Mouse (Mus musculus) erythroblast, adult 5-6 weeks (primary cell): ENCODE results near the gene Fnd3c2. TPM values are rescaled to one million over a fixed set of nuclear protein-coding genes. Genes with fewer than 3 reads are reported as not detected.
A peak's percentile ranks its signal among the peaks of the same experiment; 100 is the strongest.
"Not testable (repeated sequence)": the region's sequence is repeated elsewhere in the genome, so short reads cannot be mapped to it uniquely, and the experiment has no call there.

Experiments
- ATAC-seq: replicated peaks from 2 replicates; pipeline ENCODE4 v1.8.0; 2016; ENCODE audit warnings: moderate number of reproducible peaks, mild to moderate bottlenecking, moderate TSS enrichment, inconsistent platforms; ENCODE audit not compliant: poor library complexity, low FRiP score, severe bottlenecking
- total RNA-seq, 2 experiments: library from RNA; stranded (forward) in 1 of 2; stranded (reverse) in 1 of 2; fragments of 150-400 nt in 1 of 2; fragments of 200-764, 138-1000 nt in 1 of 2; gene quantifications; 2 replicates each; pipeline versions ENCODE4 v1.2.3 to v1.2.4; 2015 to 2017; ENCODE audit warnings: low replicate concordance in 2 of 2

The Fnd3c2 gene
- total RNA-seq (2015; ENCODE audit: low replicate concordance) (not detected in 2 replicates), total RNA-seq (2017; ENCODE audit: low replicate concordance) (not detected in 2 replicates)

DNA sequence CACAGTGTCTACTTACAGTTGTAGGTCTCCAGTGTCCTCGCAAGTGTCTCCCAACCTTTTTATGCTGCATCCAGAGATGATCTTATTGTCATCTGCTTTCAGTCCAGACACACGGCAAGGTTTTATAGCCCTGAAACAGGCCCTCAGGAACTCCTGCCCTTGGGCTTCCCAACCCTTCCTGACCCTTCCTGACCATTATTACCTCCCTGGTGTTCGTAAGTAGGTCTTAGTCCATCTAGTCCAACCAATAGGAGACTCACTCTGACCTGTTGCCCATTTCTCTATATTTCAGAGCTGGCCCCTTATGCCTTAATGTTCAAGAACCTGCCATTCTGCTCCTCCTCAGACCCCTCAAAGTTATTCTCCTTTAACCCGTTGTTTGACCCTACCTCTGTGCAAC lies at the start of gene Fnd3c2:
Gene Fnd3c2 (minus strand): TSS at position 101 of the 400 bp plus-strand sequence.
- ATAC-seq, result no peak

DNA sequence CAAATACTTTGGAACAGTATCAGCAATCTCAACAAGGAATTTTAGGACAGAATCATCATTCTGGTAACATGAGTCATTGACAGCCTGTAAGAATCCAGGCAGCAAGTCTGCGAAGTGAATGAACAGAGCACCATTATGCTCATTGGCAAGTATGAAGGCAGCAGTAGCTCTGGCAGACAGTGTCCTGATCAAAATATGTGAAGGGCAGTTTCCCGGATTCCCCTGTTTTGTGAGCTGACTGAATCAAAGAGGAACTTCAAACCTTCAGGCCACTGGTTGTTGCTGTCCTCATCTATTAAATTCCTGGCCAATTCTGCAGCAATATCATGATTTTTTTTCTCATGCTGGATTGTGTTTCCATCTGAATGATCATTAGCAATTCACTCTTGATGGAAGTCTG lies 29.3 kb upstream of the Fnd3c2 start:
- no peak for ATAC-seq

DNA sequence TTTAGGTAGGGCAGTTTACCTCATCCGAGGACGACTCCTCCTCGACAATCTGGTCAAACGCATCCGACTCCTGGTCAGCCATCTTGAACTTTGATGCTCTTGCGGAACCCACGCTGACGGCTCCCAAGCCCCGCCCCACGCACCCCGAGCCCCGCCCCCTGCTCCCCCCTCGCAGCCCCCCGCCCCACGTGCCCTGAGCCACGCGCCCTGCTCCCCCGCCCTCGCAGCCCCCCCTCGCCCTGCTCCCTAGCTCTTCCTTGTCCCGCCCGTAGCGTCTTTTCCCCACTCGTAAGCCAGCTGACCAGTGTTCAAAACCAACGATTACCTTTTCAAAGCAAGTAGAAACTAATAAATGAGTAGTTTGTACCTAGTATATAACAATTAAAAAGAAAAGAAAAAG lies 34.1 kb downstream of the Fnd3c2 start, which contains the start of gene Taf9b:
Gene Taf9b (minus strand): TSS at position 101 of the 400 bp plus-strand sequence.
- ATAC-seq, result no peak

DNA sequence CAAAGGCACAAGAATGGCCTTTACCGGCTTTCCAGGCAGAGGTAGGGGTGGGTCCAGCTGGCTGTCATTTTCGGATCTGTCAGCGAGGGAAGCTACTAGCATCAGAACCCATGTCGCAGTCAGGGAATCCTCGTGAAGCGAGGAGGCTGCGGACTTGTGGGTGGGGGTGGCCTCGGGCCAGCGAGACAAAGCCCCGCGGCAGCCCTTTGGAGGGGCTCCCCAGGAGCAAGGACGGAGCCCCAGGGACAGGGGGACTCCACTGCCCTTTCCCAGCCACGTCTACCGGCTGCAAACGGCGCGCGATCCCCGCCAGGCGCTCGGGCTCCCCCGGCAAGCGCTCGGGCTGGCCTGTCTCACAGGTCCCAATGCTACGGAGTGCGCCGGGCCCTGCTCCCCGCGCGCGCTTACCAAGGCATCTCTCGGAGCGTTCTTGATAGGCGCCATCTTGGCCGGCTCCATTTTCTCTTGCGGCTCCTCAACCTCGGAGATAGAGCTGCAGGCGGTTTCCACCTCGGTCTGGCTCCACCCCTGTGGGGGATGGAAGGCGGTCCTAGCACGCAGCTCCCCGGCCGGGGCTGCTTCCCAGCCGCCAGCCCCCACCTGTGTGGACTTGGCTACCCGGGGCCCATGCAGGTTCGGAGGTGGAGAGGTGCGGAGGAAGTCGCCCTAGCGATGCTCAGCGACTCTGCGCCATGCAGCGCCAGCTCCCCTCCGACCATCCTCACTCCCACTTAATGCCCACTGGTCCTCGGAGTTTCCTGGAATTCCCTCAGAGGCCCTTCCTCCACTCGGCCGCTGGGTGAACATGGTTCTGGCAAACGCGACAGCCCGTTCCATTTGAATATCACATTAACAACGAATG lies 35.8 kb downstream of the Fnd3c2 start:
- ATAC-seq, result peak; percentile 99

DNA sequence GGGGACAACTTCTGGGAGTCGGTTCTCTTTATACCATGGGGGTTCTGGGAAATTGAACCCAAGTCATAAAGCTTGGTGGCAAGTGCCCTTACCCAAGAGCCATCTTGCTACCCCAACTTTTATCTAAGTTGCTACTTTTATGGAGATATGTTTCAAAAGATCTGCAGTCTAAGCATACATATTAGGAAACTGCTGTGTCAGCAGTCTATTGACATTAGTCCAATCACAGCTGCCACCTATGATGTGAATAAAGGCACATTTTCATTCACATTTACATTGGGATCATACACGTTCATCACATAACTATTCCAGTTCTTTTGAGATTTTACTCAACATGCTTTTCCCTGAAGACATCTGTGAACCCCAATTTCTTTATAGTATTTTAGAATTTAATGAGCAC lies 46.1 kb downstream of the Fnd3c2 start:
- ATAC-seq, result no peak

DNA sequence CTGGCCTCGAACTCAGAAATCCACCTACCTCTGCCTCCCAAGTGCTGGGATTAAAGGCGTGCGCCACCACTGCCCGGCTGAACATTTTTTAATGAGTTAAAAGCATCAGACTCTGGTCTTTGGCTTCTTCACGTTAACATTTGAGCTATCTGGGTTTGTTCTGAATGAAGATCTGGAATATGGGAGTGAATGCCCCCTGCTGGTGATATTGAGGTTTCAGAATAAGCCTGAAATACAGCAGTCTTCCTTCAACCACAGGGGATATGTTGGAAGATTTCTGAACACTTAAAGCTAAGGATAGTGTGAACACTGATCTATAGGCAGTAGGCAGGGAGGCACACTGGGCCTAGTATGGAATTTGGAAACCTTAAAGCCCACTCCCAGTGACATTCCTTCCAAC lies 56.3 kb downstream of the Fnd3c2 start:
- no peak for ATAC-seq

DNA sequence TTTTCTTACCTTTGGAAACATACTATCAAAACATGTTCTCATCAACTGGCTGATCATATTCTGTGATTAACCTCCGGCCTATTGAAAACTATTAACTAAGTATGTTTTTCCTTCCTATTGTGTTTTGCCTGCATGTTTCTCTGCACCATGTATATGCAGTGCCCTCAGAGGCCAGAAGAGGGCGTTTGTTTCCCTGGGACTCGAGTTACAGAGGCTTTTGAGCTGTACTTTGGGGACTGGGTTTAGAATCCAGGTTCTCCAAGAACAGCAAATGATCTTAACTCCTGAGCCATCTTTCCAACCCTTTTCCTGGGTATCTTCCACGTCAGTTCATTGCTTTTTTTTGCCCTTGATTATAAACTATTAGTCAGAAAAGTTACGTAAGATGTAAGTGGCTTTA lies 57.9 kb downstream of the Fnd3c2 start:
- ATAC-seq, result no peak

DNA sequence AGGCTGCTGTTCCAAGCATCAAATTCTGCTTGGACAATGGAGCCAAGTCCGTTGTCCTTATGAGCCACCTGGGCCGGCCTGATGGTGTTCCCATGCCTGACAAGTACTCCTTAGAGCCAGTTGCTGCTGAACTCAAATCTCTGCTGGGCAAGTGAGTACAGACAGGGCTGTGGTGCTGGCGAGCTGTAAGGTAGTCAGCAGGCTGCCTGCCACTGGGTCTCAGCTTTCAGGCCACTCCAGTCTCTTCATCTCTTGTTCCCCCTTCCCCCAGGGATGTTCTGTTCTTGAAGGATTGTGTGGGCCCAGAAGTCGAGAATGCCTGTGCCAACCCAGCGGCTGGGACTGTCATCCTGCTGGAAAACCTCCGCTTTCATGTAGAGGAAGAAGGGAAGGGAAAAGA lies 60.8 kb downstream of the Fnd3c2 start:
- ATAC-seq, result not testable (repeated sequence)

DNA sequence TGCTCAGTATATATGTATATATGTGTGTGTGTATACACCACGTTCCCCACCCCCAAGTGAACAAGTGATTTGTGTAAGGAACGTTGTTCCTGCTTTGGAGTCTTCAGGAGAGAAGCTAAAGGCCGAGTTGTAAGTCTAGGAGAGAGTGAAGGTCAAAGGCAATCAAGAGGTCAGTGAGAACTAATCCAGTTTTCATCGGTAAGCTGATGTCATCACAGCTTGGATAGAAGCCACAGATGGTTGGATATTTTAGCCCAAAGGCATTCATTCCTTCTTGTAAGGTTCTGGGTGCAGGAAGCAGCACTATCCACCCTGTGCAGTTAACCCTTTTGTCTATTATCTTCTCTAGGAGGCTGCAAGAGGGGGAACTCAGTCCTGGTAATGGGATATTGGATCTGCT lies 65.1 kb downstream of the Fnd3c2 start:
- no peak for ATAC-seq

DNA sequence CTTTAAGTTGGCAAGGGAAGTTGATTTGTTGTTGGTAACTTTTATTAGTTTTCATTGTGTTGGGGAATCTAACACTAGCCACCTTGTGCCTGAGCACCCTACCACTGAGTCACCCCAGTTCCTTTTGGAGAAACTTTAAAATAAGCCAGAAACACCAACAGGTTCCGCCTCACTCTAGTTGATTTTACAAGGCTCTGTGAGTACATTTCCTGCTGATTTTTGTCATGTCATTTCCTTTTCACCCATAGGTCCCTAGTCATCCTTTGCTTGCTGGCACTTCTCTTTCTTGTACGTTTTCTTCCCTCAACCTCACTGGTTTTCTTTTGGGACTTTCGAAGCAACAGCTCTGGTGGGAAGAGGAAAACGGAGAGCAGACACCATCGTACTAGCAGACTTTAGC lies 65.8 kb downstream of the Fnd3c2 start:
- no peak for ATAC-seq

DNA sequence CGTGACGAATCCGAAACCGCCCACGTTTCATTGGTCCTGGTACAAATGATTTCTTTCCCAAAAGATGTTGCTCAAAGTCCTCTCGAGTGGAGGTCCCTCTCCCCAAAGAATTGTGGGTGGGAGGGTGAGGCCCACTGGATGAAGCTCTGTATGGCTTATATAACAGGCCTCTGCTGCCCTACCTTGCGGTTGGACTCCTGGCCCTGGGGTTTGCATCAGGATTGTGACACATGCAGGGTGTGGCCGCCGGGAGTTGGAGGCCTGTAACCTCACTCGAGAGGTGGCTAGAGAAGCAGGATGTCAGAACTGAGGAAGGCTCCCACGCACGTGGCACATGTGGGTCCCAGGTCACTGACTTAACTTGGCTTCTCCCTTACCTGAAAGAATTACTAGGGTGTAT lies 67.4 kb downstream of the Fnd3c2 start:
- ATAC-seq, result no peak

DNA sequence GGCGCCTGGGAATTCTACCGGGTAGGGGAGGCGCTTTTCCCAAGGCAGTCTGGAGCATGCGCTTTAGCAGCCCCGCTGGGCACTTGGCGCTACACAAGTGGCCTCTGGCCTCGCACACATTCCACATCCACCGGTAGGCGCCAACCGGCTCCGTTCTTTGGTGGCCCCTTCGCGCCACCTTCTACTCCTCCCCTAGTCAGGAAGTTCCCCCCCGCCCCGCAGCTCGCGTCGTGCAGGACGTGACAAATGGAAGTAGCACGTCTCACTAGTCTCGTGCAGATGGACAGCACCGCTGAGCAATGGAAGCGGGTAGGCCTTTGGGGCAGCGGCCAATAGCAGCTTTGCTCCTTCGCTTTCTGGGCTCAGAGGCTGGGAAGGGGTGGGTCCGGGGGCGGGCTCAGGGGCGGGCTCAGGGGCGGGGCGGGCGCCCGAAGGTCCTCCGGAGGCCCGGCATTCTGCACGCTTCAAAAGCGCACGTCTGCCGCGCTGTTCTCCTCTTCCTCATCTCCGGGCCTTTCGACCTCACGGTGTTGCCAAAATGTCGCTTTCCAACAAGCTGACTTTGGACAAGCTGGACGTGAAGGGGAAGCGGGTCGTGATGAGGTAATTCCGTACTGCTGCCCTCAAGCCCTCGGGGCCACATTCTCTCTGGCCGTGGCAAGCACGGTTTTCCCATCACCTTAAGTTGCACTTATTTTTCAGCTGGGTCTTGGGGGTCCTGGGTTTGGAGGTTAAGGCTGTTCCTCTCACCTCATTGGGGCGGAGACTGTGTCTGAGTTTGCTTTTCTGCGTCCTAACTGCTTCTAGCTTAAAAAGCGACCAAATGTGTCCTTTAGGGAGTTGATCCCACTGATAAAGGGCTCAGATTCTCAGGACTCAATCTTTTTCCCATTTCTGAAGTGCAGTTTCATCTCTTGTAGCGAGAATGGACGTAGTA lies 68.2 kb downstream of the Fnd3c2 start, which contains the start of gene Pgk1:
Gene Pgk1 (plus strand): TSS at position 388 of the 937 bp plus-strand sequence.
- ATAC-seq, result peak; percentile 100

DNA sequence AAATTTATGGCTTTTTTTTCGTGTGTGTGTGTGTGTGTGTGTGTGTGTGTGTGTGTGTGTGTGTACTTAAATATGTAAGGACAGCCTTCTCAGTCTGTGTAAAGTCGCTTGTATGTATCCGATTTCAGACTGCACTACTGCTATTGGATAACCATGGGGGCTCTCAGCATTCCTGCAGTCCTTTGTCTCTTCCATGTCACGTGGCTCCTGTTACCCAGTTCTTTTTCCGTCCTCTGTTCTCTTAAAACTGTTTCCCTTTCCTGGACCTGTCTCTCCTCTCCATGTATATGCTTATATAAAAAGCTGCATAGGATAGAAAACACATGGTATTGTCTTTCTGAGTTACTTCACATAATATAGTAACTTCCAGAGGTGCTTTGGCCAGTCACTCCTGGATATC lies 69.5 kb downstream of the Fnd3c2 start:
- no peak for ATAC-seq

Other genes starting within 250 kb of the Fnd3c2 start
- gene Magt1, start 243.5 kb downstream of the Fnd3c2 start, total RNA-seq (2015; ENCODE audit: low replicate concordance), result 15.7 and 17.5 TPM in 2 replicates
- gene Magt1, start 243.5 kb downstream of the Fnd3c2 start, total RNA-seq (2017; ENCODE audit: low replicate concordance), result 15.9 and 19.8 TPM in 2 replicates
- gene Cox7b, start 239.7 kb downstream of the Fnd3c2 start, total RNA-seq (2015; ENCODE audit: low replicate concordance), result 56.0 and 80.1 TPM in 2 replicates
- 68.3 and 132 TPM in 2 replicates for gene Cox7b, start 239.7 kb downstream of the Fnd3c2 start, total RNA-seq (2017; ENCODE audit: low replicate concordance)
- gene Atp7a, start 228.1 kb downstream of the Fnd3c2 start, total RNA-seq (2015; ENCODE audit: low replicate concordance), result 4.0 and 5.6 TPM in 2 replicates
- gene Atp7a, start 228.1 kb downstream of the Fnd3c2 start, total RNA-seq (2017; ENCODE audit: low replicate concordance), result 7.3 and 9.1 TPM in 2 replicates
- 9.0 and 11.9 TPM in 2 replicates for gene Tlr13, start 112.2 kb downstream of the Fnd3c2 start, total RNA-seq (2015; ENCODE audit: low replicate concordance)
- 9.5 and 9.8 TPM in 2 replicates for gene Tlr13, start 112.2 kb downstream of the Fnd3c2 start, total RNA-seq (2017; ENCODE audit: low replicate concordance)
- gene Pgk1, start 68.3 kb downstream of the Fnd3c2 start, total RNA-seq (2015; ENCODE audit: low replicate concordance), result 75.0 and 90.3 TPM in 2 replicates
- 57.3 and 67.1 TPM in 2 replicates for gene Pgk1, start 68.3 kb downstream of the Fnd3c2 start, total RNA-seq (2017; ENCODE audit: low replicate concordance)
- 2.7 and 6.9 TPM in 2 replicates for gene Taf9b, start 34.2 kb downstream of the Fnd3c2 start, total RNA-seq (2015; ENCODE audit: low replicate concordance)
- gene Taf9b, start 34.2 kb downstream of the Fnd3c2 start, total RNA-seq (2017; ENCODE audit: low replicate concordance), result 2.0 TPM in 1 of 2 replicates, not detected in the other
- not detected in 2 replicates for gene Fndc3c1, start 230.0 kb upstream of the Fnd3c2 start, total RNA-seq (2015; ENCODE audit: low replicate concordance)
- gene Fndc3c1, start 230.0 kb upstream of the Fnd3c2 start, total RNA-seq (2017; ENCODE audit: low replicate concordance), result not detected in 2 replicates